Mouse (Mus musculus): Measurements from ENCODE around the gene Psmc5.
"Not testable (repeated sequence)": the region's sequence is repeated elsewhere in the genome, so short reads cannot be mapped to it uniquely, and the experiment has no call there.

Psmc5 gene

DNA sequence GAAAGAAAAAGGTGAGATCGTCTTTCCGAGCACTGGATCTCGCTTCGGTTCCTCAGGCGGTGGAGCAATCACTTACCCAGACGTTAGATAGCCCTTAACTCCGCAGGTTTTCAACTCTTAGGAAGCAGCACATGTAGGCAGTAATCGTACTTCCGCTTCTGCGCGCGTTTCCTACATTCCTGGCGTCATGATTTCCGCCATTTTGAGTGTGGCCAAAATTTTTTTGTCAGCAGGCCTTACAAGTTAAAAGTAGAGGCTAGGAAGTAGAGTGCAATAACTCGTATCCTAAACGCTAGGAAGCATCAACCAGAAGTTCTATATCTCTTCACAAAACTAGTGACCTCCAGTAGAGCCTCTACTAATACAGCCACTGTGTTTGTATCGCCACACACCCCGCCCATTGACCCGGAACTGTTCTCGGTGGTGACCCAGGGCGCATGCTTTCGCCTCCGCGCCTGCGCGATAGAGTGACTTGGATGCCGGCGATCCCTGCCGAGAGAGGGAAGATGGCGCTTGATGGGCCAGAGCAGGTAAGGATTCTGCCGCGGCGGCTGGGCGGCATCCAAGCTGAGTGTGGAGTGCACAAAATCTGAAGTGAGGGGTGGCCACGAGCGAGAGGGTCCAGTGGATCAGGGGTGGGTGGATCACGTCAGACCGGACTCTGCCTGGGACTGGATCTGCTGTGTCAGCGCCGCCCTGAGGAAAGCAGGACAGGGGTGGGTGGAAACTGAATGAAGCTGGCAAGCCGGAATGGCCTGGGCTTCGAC lies at the start of gene Psmc5, which contains the start of gene Ftsj3:
Gene Psmc5 (plus strand): TSS at position 470 of the 767 bp plus-strand sequence.
Gene Ftsj3 (minus strand): TSS at position 395 of the 767 bp plus-strand sequence.
- DNase-seq (ENCODE audit: low spot score), result peak; percentile 95

DNA sequence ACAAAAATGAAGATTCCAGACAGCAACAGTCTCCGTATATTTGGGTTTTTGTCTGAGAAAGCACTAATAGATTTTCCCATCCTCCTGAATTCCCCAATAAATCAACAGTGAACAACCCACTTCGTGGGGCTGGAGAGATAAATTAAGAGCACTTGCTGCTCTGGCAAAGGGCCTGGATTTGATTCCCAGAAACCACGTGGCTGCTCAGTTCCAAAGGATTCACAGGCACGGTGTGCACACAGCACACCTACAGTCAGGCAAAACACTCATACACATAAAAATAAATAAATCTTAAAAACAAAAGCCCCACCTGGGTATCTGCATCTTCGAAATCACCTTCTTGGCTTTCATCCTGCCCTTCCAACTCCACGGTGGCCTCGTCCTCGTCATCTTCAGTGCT lies 43.2 kb upstream of the Psmc5 start:
- peak; percentile 40 for DNase-seq (ENCODE audit: low spot score)

DNA sequence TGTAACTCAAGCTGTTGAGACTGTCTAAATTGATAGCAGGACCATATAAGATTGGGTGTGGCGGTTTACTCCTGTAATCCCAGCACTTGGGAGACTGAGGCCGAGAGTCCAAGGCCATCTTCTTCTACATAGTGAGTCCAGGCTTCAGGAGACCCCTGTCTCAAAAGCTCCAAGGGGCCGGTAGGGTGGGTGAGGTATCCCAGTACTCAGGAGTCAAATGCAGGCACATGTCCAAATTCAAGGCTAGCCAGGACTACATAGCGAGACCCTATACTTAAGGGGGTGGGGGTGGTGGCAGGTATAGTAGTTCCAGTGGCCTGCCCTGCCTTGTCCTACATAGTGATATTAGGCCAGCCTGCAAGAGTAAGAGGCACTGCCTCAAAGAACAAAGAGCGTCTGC lies 41.1 kb upstream of the Psmc5 start:
- no peak for DNase-seq (ENCODE audit: low spot score)

DNA sequence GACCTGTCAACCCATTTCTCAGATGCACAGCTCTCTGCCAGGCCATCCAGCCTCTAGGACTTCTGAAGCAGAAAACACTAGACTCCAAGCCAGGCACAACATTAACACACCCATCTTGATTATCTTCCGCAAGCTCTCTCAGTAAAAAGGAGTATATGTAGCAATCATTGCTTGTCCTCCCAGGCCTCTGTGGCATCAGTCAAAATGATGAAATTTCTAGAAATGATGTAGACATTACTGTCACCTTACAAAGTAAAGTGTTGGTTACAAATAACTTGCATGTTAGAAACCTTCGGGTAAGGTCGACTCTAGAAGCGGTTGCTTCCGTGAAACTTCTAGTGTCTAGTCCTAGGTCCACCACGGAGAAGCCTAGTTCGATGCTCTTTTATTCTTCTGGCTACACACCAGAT lies 40.5 kb upstream of the Psmc5 start:
- DNase-seq (ENCODE audit: low spot score), result peak; percentile 62

DNA sequence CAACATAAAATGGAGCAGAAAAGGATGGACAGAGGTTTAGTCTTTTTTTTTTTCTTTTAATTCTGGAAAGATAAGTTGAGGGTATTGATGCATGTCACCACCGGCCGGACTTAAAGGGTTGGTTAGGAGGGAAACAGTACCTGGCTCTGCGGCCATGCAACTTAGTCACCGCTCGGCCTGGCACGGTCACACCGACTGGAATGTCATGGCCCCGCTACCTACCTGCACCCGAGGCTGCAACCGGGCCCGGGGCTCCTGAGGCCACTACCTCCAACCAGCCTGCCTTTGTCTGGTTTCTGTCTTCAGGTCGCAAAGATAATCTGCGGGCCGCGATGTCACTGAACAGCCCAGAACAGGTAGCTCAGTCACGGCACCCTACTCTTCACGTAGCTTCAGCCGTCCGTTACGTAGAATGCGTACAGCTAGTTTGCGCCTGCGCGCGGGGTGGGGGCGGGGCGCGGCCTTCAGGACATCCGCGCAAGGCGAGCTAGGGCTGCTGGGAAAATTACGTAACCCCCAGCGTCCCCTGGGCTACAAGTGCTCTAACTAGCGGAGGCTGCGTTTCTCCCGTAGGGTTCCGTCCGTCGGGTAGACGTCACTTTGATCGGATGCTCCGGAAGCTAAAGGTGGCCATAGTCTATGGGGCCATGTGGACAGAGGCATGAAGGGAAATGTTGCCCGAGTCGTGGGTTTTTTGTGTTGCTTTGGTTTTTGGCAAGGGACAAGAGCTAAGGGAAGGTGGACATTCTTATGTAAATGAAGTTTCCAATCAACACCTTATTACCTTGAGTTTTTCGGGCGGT lies 39.8 kb upstream of the Psmc5 start, which contains the start of gene Ccdc47:
Gene Ccdc47 (minus strand): TSS at position 418 of the 803 bp plus-strand sequence.
- DNase-seq (ENCODE audit: low spot score), result peak; percentile 98

DNA sequence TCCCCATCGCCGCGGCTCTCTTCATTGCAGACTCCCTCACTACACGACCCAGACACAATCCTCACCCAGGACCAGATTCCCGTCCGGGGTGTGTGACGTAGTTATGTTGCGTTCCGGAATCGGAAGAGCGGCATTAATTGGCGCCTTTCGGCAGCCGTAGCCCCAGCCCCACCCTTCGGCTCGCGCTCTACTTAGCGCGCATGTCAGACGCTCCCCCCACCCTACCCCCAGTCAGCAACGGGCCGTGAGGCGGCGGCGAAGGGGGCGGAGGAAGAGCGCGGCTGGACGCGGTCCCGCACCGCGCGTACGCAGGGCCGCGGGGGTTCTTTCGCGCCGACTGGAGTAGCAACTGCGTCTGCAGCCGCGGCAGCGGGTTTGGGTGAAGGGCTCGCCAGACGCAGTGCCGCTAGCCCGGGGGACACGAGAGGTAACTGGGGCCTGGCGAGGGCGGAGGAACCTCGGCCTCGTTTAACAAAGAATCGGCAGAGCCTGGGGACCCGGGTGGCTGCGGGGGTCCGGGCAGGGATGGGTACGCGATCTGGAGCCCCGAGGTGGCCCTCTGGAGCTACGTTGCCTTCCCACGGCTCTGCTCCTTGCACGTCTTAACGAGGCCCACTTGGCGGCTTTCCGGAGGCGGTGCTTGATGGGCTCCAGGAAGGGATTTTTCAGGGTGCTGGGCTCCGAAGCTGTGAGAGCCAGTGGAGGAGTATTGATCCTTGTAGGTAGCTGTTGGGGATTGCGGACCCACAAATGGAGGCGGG lies 39.0 kb upstream of the Psmc5 start, which contains the start of gene Ddx42:
Gene Ddx42 (plus strand): TSS at position 197 of the 761 bp plus-strand sequence.
- peak; percentile 95 for DNase-seq (ENCODE audit: low spot score)

DNA sequence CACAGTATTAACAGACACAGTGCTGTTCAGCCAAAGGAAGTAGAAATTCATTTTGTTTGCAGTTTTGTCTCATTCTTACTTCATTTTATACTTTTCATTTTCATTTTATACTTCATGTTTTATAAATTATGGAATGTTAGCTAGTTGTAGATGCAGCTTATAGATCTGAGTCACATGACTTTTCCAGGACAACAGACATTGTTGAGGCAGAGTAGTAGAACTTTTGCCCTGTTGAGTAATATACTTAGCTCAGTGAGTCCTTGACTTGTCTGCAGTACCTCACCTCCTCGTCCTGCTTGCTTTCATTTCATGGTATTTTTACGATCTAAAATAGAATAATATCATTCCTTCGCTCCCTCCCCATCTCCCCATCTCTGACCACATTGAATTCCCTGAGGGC lies 35.4 kb upstream of the Psmc5 start:
- DNase-seq (ENCODE audit: low spot score), result no peak

DNA sequence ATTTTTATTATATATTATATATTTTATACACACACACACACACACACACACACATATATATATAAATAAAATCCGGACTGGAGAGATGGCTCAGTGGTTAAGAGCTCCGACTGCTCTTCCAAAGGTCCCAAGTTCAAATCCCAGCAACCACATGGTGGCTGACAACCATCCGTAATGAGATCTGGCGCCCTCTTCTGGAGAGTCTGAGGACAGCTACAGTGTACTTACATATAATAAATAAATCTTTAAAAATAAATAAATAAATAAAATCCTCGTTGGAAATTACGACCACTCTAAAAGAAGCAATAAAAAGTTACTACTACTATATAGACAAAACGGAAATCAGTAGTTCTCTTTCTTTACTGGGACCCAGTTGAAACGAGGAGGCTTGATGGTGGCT lies 22.0 kb upstream of the Psmc5 start:
- not testable (repeated sequence) for DNase-seq (ENCODE audit: low spot score)

- DNase-seq (ENCODE audit: low spot score), result peak; percentile 19
Measured at GRCm38 (mm10) chr11:106246834-106247233, 9.1 kb upstream of the Psmc5 start.

DNA sequence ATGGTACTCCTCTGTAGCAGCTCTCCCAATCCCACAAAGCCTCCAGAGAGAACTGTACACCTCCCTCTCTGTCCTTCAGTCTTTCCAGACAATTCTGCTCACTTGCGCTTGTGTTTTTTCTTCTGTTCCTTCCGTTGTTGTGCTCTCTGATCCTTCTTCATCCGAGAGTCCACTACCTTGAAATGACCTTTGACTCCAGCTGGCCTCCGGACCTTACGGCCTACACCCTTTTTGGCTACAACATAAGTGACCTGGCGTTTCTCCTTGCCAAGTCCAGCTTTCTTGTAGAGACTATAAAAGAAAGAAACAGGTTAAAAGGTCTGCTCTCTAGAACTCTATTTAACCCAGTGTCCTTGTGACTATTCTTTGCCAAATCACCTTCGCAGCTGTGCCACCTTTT lies 6.6 kb upstream of the Psmc5 start:
- DNase-seq (ENCODE audit: low spot score), result no peak

DNA sequence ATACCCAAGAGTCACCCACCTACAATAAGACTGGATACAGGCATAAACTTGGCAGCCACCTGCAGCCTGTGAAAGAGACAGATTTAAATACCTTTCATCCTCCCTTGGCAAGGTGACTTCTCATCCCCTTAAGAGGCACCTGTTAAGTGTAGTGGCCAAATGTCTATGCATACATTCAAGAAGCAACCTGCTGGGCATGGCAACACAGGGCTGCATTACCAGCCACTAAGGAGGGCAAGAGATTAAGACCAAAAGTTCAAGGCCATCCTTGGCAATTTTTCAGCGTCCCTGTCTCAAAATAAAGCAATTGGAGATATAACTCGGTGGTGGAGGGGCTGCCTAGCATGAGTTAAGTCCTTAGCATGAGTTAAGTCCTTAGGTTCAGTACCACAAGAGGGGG lies 1.2 kb upstream of the Psmc5 start:
- no peak for DNase-seq (ENCODE audit: low spot score)

GRCm38 (mm10) chr11:106255174-106255573 lies 780 bp upstream of the Psmc5 start:
- peak; percentile 56 for DNase-seq (ENCODE audit: low spot score)

DNA sequence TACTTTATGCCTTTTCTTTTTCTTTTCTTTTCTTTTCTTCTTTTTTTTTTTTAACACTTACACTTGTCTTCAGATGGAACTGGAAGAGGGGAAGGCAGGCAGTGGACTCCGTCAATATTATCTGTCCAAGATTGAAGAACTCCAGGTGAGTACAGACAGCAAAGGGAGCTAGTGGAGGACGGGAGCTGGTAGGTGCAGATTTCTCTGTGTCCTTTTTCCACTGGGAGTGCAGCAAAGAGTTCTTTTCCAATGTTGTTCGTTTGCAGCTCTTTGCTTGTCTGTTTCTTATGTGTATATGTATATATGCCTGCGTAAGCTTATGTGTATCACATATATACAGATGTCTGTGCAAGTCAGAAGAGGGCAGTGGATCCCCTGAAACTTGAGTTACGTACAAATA lies 821 bp downstream of the Psmc5 start:
- no peak for DNase-seq (ENCODE audit: low spot score)

DNA sequence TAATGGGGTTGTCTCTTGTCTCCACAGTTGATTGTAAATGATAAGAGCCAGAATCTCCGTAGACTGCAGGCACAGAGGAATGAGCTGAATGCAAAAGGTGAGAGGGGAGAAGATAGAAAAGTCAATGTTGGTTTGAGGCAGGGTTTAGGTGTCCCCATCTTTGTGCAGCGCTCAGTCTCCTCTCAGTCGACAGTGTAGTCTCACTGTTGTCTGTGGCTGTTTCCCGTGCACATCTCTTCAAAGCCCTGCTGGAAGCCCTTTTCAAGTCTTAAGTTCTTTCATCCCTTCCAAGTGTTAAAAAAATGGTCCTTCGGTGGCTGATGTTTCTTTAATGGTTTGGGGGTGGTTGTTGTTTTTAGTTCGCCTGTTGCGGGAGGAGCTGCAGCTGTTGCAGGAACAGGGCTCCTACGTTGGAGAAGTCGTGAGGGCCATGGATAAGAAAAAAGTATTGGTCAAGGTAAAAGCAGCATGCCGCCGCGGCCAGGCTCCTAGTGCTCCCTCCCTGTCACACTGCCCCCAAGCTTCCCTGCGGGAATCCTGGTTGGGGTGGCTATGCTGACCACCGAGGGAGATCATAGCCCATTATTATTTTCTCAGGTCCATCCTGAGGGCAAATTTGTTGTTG lies 5.0 kb downstream of the Psmc5 start:
- DNase-seq (ENCODE audit: low spot score), result no peak

DNA sequence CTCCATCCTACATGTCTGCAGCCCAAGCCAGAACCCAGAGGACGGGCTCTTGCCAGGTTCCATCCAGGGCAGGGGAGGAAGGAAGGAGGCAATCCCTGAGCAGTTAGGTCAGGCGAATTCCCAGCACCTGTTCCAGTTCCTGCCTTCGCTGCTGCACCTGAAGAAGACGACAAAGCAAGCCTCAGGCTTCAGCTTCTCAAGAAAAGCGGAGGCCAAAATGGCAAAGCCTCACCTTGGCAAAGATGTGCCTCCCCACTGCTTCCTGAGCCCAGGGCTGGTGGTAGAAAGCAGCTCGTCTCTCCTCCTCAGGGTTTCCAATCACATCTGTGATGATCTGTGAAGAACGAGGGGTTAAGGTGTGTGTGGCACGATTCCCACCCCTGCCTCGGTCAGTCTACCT lies 8.0 kb downstream of the Psmc5 start:
- no peak for DNase-seq (ENCODE audit: low spot score)

- no peak for DNase-seq (ENCODE audit: low spot score)
Measured at GRCm38 (mm10) chr11:106264988-106265387, 9.0 kb downstream of the Psmc5 start.

DNA sequence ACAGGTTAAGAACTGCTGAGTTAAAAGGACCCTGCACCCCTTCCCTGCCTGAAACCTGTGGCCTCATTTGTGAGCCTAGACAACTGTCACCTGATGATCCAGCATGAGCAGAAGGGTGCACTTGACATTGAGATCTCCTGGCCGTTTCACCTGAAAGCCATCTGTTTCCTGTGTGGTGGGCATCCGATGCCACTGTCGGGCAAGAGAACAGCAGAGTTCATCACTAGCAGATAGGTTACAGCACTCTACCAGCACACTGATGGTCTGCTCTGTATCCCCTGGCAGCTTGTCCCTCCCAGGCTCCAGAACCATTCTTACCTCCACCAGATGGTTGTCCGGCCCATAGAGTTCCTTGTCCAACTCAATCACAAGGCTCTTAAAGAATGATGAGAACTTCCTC lies 9.6 kb downstream of the Psmc5 start:
- no peak for DNase-seq (ENCODE audit: low spot score)

GRCm38 (mm10) chr11:106266431-106266830 lies 10.5 kb downstream of the Psmc5 start:
- no peak for DNase-seq (ENCODE audit: low spot score)

DNA sequence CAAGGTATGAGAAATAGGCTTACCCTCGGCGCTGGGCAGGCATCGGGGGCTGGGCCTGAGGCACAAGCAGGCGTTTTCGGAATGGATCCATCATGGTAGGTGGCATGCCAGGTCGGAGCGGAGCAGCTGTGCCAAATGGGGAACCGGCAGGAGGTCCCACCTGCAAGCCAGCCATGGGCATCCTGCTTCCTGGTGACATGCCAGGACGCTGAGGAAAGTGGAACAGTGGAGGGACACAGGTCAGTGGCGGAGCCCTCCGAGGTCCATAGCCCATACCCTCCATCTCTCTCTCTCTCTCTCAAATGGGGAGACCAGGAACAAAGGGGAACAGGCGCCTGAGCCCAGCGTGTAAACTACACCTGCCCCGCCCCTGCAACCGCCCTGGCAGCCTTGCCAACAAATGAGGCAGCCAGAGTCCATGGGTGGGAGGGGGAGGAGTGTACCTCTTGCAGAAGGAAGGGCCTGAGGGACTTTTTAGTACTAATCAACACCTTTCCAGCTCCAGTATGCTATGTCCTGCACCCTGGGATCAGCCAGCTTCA lies 11.4 kb downstream of the Psmc5 start:
- DNase-seq (ENCODE audit: low spot score), result no peak

DNA sequence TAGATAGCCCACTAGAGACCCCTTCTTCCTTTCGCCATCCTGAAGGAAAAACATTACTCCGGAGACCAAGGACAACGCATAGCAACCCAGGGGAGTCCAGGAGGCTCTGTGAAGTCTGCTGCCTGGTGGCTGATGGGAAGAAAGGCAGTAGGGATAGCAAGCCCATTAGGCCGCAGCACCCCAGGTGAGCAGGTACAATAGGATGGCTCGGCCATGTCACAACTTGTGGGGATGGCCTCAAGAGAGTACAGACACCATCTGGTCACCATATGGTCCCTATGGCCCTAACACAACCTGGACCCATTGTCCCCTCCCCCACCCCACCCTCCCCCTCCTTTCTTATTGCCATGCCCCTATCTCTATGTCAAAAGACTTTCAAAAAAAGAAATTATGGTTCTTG lies 11.9 kb downstream of the Psmc5 start:
- no peak for DNase-seq (ENCODE audit: low spot score)

DNA sequence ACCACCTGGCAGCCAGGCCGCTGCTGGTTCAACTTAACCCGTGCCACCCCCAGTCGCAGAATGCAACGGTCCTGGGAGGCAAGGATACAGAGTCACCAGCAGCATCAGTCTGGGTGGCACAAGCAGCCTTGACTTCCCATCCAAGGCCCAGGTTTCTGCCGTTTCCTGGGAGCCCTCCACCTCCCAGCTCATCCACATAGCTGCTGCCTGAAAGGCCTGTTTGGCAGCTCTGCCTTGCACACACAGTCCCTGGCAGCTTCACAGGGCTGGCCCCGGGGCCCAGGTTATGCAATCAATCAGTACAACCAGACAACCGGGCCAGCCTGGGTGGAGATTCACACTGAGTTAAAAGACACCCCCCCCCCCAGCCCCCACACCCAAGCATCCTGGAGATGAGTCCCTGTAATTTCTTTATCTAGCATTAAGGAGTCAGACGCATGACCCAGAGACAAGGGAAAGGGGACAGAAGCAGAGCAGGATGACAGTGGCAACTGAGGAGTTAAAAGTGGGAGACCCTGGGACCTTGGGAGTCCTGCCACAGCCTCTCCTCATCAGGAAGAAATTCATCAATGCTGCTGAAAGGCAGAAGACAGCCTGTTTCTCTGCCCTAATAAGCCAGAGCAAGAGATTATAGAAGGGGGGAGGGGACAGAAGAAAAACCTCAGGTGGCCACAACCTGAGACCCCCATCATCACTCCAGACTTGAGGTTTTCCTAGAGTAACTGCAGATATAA lies 12.5 kb downstream of the Psmc5 start:
- peak; percentile 43 for DNase-seq (ENCODE audit: low spot score)

Measured in MN1 (cell line).